Mouse (Mus musculus): ENCODE measurements around the gene Sbk2.

DNA sequence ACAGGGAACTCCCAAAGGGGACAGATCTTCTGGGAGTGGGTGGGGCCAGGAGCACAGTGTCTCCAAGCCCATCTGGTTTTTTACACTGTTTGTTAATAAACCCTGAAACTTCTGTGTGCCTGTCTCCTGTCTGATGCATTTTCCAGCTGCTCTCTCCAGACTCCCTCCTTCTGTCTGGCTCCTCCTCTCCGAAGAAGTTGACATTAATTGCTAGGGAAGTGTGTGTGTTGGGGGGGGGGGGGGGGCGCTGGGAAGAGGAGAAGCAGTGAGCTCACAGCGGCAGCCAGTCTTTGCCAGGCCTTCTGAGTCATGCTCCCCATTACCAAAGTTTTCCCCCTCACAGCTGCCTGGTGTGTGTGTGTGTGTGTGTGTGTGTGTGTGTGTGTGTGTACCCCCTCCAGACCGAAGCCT is 39.3 kb downstream of the Sbk2 start:
- TF ChIP-seq EP300 (IDR thresholded peaks at IDR 0.05; ENCODE audit: low read depth) (no peak), CTCF (IDR thresholded peaks at IDR 0.05; ENCODE audit: low read depth) (no peak)
